Mouse (Mus musculus) cortical plate, adult 2 months (tissue): Measurements from ENCODE around the gene Nudt14.

ENCODE experiments used
- CTCF ChIP-seq: fragments of 200-500 bp; IDR thresholded peaks from 2 replicates; pipeline ENCODE4 v1.5.1; 2011; ENCODE audit warnings: mild to moderate bottlenecking, control low read depth, low read length; ENCODE audit not compliant: insufficient read depth; ENCODE audit errors: extremely low read depth
- POLR2A ChIP-seq: fragments of 200-500 bp; IDR thresholded peaks from 2 replicates; pipeline ENCODE4 v1.6.1; 2011; ENCODE audit warnings: mild to moderate bottlenecking, low read length, control low read depth; ENCODE audit not compliant: insufficient read depth; ENCODE audit errors: extremely low read depth

DNA sequence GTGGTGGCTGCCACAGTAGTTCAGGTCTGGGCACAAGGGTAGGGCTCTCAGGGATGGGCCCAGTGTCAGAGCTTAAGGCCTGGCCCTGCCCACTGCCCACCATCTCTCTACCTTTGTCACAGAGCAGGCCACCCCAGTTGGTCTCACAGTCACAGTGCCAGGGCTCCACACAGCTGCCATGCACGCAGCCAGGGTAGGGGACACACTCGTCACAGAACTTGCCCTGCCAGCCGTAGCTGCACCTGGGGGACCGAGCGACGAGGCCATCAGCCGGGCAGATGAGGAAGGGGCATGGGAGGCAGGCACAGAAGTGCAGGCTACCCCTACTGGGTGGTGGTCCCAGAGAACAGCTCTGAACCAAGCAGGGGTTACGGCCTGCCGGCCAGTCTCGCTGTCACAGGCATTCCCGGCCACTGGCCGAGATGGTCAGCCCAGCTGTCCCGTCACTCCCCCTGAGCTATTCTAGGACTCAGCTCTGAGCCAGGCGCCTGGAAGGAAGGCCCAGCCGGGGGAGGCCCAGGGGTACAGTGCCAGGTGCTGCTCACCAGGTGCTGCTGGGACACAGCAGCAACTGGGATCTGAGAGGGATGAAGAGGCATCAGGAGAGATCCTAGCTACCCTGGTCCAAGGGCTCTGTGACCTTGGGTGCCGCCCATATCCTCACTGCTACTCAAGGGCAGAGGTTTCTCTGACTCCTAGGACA, 25.1 kb downstream of the Nudt14 start:
- TF ChIP-seq CTCF (no peak), POLR2A (no peak)
